Mouse (Mus musculus): Measurements from ENCODE around the gene BC051019.

Gene BC051019

GRCm38 (mm10) chr7:109723697-109724096 lies at the start of gene BC051019:
TSS of gene BC051019 (minus strand) at chr7:109723850.
- no peak for DNase-seq (ENCODE audit: low read depth, low spot score)

DNA sequence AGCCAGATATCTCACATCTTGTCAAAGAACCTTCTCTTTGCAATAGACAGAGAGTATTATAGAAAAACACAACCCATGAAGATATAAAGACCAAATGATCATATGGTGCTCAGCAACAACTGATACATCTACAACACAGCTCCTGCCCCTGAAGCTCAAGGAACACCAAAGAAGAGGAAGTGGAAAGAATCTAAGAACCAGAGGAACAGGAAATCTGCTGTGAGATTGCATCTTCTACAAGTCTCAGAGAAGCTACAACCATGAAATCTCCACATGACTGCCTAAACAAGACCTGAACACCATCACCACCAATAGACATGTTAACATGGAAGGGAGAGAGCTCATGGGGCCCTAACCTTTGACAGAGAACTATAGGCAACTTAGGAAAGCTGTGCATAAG lies 48.6 kb upstream of the BC051019 start:
- no peak for DNase-seq (ENCODE audit: low read depth, low spot score)

GRCm38 (mm10) chr7:109768699-109769383 lies 45.2 kb upstream of the BC051019 start:
- DNase-seq (ENCODE audit: low read depth, low spot score) = no peak

GRCm38 (mm10) chr7:109767575-109768350 lies 44.1 kb upstream of the BC051019 start:
- DNase-seq (ENCODE audit: low read depth, low spot score) = no peak

GRCm38 (mm10) chr7:109764009-109764408 lies 40.4 kb upstream of the BC051019 start:
- no peak for DNase-seq (ENCODE audit: low read depth, low spot score)

- DNase-seq (ENCODE audit: low read depth, low spot score) = no peak
Measured at GRCm38 (mm10) chr7:109756291-109756690, 32.6 kb upstream of the BC051019 start.

DNA sequence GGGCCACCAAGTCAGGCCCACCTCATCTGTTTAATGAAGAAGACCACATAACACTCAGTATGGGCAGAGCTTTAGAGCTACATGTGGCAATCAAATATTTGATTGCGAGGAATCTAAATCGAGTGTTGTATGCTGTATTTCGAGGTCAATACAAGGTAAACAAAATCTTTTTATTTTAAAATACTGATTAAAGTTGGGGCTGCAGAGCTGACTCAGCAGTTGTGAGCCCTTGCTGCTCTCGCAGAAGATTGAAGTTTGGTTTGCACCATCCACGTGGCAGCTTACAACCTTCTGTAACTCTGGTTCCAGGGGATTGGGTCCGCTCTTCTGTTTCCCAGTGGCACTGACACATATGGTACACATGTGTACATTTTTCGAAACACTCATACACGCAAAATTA lies 30.4 kb upstream of the BC051019 start:
- DNase-seq (ENCODE audit: low read depth, low spot score) = no peak

DNA sequence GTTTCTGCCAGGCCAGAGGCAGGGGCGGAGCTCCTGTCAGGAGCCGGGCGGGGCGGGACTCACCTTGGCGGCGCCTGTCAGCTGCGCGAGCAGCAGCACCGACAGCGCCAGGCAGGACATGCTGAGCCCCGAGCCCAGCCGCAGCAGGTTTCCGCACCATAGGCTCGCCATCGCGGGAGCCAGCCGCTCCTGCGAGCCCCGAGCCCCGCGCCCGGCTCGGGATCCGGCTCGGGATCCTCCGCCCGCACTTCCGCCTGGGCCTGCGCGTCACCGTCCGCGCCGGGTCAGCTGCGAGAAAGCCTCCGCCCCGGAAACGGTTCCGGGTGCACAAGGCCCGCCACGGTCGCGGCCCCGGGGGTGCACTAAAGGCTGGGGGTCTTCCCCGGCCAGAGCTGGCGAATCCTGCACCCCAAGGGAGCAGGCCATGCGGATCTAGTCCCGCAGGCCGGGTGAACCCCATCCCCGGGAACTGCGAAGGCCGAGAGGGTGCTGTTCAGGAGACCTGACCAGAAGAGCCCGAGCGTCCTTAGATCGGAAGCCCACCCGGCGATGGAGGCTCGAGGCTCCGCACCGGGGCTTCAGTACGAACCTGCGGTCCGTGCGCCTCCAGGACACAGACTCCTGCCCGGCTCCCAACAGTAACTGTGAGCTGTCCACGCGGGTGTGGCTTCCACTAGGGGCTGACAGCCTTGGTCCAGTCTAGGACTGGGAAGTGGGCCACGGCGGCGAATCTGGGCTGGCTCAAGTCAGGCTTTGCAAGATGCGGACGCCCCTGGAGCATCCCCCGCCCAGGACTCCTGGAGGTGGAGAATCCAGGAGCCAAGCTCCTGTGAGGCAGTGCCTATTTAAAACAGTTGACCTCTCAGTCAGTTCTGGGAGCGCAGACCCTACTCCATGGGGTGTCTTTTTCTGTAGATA lies 28.6 kb upstream of the BC051019 start, which contains the start of gene Tmem9b:
Tmem9b (minus strand) TSS at position 868 of the 918 bp plus-strand sequence.
- DNase-seq (ENCODE audit: low read depth, low spot score) = peak; percentile 16

DNA sequence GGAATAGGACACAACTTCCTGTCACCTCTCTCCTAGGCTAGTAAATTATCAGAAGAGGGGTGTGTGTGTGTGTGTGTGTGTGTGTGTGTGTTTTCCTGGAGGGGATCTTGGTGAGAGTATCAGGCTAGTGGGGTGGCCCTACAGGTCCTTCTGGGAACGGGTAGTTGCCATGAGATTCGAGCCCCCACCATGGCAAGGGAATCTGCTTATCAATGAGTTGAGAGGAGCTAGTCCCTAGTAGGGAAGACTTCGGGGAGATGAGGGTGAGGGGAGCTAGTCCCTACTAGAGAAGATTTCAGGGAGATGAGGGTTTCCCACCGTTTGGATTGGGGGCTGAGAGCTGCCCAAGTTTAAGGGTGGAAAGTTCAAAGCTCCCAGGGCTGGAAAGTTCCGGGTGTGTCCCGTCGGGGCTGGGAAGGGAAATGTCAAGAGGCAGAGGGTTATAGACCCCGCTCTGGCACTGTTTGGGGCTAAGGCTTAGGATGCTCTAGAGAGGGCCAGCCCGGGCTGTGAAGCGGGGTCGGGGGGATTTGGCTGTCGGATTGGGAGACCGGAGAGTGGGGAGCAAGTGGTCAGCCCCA lies 27.9 kb upstream of the BC051019 start:
- DNase-seq (ENCODE audit: low read depth, low spot score) = no peak

DNA sequence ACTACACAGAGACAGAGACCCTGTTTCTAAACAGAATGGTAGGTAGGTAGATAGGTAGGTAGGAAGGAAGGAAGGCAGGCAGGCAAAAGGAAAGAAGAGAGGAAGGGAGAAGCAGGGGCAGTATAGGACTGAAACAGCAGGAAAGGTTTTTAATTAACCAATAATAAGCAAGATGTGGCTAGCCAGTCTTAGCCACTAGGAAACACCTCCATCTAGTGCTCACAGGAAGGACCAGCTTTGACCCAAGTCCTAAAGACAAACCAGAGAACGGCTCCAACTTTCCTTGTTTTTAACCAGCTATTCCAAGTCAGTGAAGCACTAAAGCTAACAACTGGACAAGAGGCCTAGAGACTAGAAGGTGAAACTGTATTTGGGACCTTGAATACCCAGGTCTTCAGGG lies 24.1 kb upstream of the BC051019 start:
- DNase-seq (ENCODE audit: low read depth, low spot score) = no peak

DNA sequence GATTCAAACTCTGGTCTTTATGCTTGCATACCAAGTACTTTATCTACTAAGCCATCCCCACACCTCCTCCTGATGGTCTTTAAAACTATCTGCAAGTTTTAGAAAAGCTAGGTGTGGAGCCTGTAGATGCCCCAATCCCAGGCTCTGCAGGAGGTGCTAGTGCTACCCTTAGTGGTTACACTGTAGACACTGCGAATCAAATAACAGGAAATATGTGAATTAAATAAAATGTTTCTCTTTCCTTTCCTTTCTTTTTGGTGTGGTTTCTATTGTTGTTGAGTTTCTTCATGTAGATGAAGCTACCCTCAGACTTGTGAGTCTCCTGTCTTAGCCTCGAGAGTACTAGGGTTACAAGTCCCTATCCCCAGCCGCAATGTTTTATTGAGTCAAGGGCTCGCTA lies 18.1 kb upstream of the BC051019 start:
- no peak for DNase-seq (ENCODE audit: low read depth, low spot score)

DNA sequence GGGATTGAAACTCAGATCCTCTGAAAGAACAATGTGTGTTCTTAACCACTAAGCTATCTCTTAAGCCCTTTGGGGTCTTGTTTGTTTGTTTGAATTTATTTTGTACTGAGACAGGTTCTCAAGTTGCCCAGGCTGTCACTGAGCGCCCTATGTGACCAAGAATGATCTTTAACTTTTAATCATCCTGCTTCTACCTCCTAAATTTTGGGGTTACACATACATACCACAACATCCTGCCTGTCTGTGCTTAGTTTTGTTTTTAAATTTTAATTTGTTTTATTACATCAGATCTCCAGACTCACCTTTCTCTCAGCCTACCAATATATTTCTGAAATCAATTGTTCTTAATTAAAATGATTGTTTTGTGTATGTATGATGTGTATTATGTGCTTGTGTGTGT lies 17.4 kb upstream of the BC051019 start:
- DNase-seq (ENCODE audit: low read depth, low spot score) = no peak

DNA sequence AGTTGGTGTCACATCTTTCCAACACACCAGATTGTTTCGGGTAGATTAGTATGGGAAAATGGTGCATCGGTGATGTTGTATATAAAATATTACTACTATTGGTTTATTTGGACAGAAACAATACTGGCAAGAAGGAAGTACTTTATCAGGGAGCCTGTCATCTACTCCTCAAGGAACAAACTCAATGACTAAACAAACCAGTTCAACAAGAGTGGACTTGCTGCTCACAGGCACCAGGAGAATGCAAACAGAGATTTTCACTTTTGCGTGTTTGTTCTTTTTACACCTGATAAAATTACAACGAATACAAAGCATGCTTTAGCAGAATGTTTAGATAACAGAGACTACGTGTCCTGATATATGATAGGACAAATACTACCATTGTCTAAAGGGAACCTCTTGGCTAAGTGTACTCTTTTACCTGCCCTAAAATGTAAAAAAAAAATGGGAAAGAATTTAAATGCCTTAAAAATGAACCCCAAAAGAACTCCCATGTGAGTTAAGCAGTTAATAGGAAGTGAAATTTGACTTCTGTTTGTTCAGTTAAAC lies 16.2 kb upstream of the BC051019 start:
- no peak for DNase-seq (ENCODE audit: low read depth, low spot score)

DNA sequence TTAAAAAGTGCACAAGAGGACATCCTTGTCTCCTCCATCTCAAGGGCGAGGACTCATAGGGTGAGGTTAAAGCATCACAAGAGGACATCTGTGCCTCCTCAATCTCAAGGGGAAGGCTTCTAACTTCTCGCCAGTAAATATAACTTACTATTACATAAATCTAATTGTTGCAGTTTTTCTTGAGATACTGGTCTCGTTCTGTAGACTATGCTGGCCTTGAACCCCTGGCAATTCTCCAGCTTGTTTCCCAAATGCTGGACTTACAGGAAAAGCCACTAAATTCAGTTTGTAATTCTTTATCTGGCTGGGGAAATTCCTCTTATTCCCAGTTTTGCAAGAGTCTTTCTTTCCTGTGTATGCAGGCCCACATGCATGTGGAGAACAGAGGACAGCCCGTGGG lies 11.2 kb upstream of the BC051019 start:
- DNase-seq (ENCODE audit: low read depth, low spot score) = no peak

DNA sequence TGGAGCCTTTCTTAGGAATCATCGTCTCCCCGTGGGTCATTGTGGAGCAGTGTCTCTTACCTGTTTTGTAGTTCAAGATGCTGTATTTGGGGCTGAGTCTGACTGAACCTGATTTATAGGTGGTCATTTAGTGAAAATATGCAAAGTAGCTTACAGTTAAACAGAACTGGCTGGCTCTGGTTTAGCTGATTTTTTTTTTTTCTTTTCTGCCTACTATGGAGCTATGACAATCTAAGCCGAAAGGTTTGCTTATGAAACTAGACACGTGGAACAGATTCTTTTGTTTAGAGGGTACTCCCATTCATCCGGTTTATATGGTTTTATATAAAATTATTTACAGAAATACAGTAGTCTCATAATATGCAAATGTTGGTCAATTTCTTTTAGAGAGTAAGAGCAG lies 8.0 kb upstream of the BC051019 start, which contains the start of gene Ascl3:
Ascl3 (minus strand) TSS at position 101 of the 400 bp plus-strand sequence.
- DNase-seq (ENCODE audit: low read depth, low spot score) = no peak

DNA sequence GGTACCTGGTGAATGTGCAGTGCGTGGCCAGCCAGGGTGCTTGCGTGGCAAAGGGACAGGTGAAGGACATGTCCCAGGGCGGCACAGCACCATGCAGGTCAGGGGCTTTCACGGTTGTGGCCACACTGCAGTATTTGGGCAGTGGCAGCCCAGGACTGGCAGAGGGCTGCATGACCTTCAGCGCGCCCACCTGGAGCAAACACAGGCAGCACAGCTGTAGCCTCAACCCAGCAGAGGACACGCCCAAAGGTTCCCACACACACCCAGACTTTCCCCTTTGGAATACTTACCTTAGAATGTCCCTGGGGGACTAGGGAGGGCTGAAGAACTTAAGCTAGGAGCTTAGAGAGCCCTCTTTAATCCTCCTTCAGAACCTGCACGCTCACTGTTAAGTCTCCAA lies 536 bp downstream of the BC051019 start:
- no peak for DNase-seq (ENCODE audit: low read depth, low spot score)

GRCm38 (mm10) chr7:109722618-109723017 lies 1.0 kb downstream of the BC051019 start:
- peak; percentile 83 for DNase-seq (ENCODE audit: low read depth, low spot score)

DNA sequence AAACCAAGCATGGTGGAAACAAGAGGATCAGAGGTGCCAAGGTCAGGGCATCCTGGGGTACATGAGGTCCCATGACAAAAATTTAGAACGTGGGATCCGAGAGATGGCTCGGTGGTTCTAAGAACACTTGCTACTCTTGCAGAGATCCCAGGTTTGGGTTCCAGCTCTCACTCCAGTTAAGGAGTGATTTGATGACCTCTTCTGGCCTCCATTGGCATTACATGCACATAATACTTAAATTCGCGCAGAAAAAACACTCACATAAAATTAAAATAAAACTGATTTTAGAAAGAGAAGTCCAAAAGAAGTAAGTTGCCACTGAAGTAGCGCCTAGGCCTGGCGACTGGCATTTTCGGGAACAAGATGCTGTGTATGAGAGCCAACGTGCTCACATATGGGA lies 4.4 kb downstream of the BC051019 start:
- DNase-seq (ENCODE audit: low read depth, low spot score) = peak; percentile 46

DNA sequence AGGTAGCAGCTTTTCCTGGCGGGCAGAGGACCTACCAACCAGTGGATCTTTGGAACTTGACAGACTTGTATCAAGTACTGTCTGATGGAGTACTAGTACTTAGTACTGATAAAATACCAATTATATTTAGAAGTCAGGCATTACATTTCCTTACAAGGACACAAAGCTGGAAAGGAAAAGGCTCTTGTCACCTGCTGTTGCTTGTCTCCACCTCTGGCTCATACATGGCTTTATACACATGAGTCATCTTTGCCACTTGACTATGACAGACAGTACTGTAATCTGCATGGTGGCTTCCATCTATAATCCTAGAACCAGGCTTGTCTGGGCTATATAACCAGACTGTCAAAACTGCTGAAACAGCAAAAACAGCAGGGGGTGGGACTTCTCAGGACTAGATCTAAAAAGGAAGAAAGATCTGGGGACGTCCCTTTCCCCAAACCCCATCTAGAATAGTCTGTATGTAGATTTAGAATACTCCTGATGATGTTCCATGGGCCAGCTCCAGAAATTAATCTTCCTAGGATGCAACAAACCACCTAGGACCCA lies 10.1 kb downstream of the BC051019 start:
- no peak for DNase-seq (ENCODE audit: low read depth, low spot score)

DNA sequence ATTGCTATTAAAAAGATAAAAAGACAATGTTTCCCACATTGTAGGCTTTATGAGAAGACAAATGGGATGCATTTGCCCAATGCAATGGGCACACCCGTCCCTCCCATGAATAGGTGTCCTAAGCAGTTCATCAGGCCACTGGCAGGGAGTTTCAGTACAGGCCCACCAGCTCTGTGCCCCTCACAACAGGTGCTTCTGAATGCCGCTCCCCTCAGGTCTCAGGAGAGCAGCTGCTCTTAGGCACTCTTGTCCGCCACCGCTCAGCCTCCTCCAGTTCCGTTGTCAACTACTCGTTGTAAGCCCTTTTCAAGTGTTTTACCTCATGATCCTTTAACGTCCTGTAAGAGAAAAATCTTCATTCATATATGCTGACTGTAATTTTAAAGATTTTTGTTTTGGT lies 11.5 kb downstream of the BC051019 start:
- no peak for DNase-seq (ENCODE audit: low read depth, low spot score)

GRCm38 (mm10) chr7:109710069-109710468 lies 13.6 kb downstream of the BC051019 start:
- no peak for DNase-seq (ENCODE audit: low read depth, low spot score)
